Mouse (Mus musculus) activated CD4-positive, CD25-positive, alpha-beta regulatory T cell, adult 4 months (primary cell): ENCODE results near the gene Nadk. TPM values are rescaled to one million over a fixed set of nuclear protein-coding genes. Genes with fewer than 3 reads are reported as not detected.

Experiments
- ATAC-seq: one replicate; pipeline ENCODE4 v1.8.0; 2017
- polyA plus RNA-seq, 2 experiments: library from polyadenylated mRNA; unstranded; fragments of 100-300 nt; shearing (Covaris generic); gene quantifications; one replicate each; pipeline ENCODE4 v1.2.1; 2017

The Nadk gene
- 10 to 100 TPM; 42.7 to 49.1 TPM for polyA plus RNA-seq

DNA sequence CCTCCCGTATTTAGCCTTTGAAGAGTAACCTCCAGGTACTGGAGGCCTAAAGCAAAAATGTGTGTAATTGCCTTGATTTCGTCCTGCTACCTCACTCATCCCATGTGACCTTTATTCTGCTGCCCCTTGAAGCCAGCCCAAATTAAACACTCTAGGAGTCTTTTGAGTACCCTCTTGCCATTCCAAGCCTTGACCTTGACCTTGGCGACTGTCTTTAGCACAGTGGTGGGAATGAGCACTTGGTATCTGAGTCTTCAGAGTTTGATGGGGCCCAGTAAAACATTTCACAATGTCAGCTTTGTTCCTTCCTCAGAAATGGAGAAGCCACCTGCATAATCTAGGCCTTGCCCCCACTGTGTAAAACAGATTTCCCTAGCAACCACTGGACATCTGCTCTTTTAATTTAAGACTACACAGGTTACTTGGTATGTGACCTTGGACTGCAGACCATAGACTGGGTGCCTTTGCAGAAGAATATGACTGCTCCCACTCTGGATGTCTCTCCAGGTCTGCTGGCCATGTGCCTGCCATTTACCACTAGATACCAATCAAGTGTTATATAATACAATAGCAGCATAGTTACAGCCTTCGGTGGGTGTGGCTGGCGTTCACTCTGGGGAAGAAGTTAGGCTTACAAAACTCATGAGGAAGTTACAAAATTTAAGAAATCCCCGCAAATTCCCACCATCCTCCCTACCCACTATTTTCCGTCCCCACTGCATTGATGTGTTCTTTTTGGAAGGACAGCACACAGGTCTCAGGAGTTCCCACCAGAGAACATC is at the start of gene Nadk:
Gene Nadk, plus strand, starts transcription at position 718 of the 782 bp plus-strand sequence.
- ATAC-seq = no peak

DNA sequence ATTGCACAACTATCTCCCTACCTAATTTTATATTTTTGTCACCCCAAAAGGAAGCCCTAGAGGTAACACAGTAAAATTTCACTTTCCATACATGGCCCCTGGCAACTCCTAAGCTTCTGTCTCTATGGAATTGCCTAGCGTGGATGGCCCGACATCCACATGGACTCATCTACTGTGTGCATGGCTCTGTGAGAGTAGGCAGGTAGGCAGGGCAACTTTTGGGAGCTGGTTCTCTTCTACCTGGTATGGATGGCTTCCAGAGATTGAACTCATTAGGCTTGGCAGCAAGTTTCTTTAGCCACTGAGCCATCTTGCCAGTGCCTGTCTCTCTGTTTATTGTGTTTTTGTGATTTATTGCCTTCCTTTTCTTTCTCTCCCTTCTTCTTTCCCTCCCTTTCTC is 47.4 kb upstream of the Nadk start:
- no peak for ATAC-seq

DNA sequence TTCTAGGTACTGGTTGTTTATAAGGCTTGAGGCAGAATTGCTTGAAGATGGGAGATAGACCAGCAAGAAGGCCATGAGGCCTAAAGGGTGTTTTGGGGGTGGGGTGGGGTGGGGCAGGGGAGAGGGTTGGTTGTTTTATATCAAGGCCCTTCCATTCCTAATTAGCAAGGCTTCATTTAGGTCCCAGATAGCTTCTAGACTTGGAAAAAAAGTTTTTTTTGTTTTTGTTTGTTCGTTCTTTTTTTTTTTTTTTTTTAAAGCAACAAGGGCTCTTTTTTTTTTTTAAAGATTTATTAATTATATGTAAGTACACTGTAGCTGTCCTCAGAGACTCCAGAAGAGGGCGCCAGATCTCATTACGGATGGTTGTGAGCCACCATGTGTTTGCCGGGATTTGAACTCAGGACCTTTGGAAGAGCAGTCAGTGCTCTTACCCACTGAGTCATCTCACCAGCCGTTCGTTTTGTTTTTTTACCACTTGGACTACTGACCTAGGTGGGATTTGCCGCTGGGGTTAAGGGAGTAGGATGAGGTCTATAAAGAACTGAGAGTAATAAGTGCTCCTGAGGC is 44.1 kb upstream of the Nadk start:
- ATAC-seq = no peak

DNA sequence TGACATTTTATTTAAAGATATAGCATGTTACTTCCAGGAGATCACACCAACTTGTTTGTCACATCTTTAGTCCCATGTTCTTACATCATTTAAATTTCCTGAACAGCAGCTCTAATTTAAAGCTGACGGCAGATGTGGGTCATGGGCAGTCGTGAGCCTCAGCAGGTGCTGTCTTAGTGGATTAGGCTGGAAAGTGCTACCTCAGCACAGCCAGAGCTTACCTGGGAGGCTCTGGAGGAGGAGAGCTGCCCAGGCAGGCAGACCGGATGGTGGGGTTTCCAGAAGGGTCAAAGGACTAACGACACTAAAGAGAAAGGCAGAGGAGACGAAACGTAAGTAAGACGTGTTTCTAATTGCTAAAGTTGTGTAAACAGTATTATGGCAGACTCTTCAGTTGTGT is 39.9 kb upstream of the Nadk start:
- no peak for ATAC-seq

DNA sequence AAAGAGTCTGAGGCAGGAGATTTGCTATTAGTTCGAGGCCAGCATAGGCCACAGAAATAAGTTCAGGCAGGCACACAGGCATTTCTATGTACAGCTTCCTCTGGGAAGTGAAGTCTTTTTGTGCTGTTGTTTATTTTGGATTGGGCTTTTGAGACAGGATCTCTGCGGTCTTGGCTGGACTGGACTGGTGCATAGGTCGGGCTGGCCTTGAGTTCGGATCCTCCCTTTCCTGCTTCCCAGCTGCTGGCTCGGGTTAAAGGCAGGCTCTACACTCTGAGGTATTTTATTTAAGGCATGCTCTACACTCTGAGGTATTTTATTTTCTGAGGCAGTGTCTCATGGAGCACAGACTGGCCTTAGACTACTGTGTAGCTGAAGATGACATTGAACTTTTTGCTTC is 36.4 kb upstream of the Nadk start:
- ATAC-seq = no peak

DNA sequence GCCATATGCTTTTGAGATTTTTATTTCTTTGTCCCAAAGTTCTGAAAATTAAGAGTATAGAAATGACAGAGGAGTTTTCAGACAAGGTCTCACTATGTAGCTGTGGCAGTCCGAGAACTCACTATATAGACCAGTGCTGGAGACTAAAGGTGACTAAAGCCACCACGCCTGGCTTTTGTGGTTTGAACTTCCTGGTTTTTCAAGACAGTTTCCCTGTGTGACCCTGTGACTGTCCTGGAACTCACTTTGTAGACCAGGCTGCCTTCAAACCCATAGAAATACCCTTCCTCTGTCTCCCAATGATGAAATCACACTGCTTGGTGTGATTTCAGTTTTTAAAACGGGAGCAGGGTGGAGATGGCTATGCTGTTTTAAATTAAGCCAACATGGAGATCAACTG is 32.9 kb upstream of the Nadk start:
- ATAC-seq = no peak

DNA sequence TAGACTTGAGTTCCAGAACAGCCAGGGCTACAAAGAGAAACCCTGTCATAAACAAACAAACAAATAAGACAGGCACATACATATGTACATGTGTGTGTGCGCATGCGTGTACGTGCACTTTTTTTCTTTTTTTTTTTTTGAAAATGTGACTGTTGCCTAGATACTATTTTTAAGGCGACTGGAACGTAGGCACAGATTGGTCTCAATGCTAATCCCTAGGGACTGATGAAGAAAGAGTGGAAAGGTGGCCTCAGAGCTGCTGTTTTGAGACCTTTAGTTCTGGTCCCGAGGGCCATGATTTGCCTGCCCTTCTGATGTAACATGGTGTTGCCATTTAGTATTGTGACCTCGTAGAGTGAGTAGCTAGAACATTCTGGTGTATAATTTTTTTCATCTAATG is 12.2 kb upstream of the Nadk start:
- ATAC-seq = no peak

DNA sequence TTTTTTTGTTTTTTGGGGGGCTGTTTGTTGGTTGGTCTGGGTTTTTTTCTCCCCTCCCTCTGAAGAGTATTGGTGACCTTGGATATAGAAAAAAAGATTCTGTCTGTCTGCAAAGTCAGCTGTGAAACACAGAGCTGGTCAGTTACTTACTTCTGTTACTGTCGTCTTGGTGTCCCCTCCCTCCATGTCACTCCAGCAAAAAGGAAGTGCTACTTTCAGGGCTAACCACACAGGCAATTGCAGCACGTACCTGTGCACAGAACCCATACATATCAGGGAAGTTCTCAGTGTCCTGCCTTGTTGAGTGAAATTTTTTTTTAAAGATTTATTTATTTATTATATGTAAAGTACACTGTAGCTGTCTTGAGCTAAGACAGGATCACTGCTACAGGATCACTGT is 11.7 kb upstream of the Nadk start:
- ATAC-seq = no peak

DNA sequence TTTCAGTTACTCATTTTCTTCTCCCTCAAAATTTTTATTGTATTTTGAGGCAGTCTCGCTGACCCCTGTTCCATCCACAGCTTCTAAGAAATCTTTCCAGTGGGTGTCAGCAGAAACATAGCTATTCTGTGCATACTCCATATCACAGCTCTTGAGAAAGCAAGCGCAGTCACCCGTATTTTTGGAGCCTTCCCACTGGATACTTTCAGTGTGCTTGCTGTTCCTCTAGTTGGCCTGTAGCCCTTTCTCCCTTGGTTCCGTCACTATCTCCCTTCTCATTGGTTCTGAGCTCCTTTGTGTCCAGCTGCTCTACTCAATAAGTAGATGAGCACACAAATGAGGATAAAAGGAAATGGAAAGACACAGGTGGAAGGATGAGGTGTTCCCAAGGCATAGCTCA is 11.1 kb upstream of the Nadk start:
- no peak for ATAC-seq

DNA sequence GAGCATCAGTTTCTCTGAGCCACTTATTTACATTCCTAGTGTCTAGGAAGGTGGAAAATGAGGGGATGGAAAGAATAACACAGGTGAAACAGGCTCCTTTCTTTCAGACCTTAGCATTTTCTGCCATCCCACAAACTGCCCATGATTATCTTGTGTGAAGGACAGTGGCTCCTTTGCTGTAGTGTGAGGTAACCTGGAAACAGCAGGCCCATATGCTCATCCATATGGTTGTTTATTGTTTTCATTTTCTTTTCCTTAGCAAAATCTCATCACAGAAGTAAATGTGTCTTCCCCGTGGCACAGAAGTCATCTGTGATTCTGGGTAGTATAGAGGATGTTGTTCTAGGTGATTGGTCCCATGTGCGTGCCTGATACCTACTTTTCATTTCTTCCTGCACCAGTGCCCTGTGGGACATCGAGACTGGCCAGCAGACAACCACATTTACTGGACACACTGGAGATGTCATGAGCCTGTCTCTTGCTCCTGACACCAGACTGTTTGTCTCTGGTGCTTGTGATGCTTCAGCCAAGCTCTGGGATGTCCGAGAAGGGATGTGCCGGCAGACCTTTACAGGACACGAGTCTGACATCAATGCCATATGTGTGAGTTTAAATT is 9.2 kb upstream of the Nadk start:
- ATAC-seq = no peak

DNA sequence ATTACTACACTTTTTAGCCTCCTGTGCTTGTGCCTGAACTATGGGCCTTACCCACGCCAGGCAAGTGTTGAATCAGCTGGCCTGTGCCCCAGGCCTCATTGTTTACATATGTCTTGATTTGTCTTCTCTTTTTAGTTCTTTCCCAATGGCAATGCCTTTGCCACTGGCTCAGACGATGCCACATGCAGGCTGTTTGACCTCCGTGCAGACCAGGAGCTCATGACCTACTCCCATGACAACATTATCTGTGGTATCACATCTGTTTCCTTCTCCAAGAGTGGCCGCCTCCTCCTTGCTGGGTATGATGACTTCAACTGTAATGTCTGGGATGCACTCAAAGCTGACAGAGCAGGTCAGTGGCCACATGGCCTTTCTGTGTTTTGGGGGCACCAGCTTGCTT is 7.3 kb upstream of the Nadk start:
- ATAC-seq = no peak

DNA sequence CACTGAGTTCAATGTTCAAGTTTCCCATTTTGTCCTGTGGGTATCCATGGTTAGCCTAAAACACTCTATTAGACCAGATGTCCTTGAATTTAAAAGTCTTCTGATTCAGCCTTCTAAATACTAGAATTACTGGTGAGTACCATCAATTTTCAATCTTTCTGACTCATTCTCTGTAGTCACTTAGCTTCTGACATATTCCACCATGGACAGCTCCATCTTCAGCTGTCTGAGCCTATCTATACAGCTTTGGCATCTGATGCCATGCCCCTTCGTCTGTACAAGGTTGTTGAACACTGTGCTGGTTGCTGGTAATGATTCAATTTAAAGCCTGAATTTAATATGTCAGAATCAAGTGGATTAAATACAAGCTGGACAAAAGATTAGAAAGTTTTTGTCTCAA is 6.7 kb upstream of the Nadk start:
- no peak for ATAC-seq

DNA sequence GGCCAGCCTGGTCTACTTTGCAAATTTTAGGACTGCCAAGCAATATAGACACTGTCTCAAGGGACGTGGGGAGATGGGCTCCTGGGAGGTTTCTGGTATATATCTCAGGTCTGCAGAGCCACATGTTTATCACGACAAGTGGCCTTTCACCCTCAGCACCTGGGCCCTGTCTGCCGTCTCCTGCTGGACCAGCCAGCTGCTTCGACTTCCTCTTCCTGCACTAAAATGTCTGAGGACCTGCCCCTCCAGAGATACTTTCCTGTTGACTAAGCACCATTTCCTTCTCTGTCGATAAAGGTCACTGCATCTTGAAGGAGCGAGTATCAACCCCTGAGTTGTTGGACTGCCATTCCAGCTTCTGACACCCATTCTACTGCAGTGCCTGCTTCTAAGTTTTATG is 2.7 kb upstream of the Nadk start:
- peak; percentile 16 for ATAC-seq

DNA sequence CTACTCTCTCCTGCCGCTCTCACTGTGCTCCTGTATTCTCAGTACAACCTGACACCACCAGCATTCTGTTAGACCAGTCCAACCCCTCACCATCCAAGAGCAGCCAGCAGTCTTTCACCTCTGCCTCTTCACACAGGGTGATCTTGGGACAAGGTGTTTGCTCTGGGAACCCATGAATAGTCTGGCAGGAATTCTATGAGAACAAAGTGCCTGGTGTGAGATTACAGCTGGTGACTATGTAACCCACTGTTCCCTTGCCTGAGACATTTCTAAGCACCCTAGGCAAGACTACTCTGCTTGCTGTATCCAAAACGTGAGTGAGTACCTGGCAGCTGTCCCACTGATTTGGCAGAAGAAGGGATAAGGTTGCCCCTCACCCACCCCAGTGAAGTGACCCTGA is 1.2 kb upstream of the Nadk start:
- no peak for ATAC-seq

DNA sequence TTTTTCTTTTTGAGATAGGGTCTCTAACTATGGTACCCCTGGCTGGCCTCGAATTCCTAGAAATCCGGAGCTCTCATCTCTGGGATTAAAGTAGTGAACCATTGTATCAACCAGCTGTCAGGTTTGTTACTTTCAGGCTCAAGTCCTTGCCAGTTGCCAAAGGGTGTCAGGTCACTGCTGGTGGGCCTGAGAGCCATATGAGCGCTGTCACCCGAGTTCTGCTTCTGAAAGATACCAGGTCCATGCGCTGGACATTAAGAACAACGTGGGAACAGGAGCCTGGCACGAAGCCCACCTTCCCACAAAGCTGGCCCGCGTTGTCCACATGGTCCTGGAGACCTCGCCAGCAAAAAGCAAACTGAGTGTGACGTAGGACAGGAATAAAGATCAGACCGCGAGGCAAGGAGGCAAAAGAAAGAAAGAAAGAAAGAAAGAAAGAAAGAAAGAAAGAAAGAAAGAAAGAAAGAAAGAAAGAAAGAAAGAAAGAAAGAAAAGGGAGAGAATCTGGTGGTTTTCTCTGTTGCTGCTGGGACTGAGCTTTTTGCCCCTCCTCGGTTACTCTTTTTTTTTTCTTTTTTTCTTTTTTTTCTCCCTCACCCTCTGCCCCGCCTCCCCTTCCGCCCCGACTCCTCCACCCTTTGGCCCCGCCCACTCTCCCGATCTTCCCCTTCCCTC is 684 bp downstream of the Nadk start:
- no peak for ATAC-seq

DNA sequence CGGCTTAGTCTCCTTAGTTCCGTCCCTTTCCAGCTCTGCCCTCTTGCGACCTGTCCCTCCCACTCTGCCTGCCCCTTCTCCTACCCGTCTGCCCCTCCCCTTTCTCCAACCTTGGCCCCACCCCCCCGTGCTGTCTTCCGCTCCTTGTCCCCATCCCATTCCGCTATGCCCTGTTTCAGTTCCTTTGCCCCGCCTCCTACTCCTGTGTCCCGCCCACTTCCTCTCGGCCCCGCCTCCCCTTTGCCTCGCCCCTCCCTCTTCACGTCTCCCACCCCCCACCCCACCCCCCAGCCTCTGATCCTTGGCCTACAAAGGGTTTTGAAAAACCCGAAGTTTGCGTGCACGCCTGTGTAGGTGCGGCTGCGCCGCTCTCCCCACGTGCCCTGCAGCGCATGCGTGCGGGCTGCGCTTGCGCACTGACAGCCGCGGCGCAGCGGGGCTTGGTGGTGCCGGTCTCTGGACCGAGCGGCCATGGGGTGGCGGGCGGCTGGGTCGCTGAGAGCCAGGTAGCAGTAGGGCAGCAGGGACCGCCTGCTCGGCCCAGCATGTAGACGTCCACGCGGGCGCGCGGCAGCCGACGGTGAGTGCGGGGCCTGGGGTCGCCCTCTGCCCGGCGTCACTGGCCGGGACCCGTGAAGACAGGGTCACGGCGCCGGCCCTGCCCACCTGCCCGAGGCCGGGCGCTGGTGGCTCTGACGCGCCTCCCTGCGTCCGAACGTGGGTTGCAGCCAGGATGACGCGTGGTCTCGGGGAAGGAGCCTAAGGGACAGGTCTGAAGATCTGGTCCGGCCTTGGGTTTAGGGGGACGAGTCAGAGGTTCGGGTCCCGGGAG is 1.4 kb downstream of the Nadk start:
- ATAC-seq = peak; percentile 78

DNA sequence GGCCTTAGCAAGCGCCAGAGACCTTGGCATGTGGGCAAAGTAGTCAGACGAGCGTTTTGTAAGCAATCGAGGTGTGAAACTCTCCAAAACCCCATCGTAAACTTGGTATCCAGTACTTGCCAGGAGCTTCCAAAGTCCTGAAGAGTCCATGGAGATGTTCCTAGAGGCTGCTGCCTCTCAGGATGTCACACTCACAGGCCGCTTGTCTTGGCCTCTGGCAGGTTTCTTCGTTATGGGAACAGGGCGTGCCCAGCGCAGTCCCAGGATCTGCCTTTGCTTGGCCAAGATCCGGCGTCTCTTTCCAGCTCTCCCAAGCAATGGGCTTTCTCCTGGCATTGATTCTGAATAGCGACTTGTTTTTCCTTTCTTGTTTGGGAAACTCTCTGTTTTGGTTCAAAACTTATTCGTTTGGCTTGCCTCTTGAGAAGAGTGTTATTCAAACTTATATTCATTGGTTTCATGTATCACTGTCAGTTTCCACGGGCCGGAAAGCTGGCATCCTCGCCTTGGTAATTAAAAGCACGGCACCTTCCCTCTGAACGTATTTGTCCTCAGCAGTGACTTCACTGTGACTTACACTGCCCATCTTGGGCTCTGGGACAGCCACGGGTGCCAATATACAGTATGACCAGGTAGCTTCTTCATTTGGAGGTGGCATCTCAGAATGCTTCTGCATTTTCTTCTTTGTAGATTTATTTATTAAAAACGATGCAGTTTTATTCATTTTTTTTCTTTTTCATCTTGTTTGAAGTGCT is 2.3 kb downstream of the Nadk start:
- no peak for ATAC-seq

DNA sequence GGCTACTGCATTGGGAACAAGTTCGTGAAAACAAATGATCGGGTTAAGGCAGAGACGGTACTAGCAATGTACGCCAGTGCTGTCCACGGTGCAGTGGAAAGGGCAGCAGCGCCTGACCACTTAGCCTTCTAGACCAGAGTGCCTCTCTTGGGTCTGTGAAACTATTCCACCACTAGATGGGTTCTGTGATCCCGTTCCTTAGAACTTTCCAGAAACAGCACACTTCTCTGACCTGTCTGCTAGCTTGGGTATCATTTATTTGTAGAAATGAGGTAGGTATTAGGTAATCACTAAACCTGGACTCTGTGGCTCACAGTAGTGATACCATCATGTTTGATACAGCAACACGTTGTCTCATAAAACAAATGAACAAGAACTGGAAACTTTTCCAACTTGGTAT is 4.4 kb downstream of the Nadk start:
- ATAC-seq = no peak

DNA sequence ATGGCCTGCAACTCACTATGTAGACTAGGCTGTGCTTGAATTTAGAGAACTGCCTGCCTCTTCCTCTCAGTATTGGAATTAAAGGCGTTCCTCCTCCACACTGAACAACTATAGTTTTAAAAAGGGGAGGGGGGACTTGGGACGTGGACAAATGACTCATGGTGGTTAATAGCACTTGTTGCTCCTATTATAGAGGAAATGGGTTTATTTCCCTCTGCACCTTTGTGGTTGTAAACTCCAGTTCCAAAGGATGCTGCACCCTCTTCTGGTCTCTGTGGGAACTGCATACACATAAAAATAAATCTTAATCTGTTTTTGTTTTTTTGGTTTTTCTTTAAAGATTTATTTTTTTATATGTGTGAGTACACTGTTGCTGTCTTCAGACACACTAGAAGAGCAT is 6.0 kb downstream of the Nadk start:
- peak; percentile 25 for ATAC-seq

DNA sequence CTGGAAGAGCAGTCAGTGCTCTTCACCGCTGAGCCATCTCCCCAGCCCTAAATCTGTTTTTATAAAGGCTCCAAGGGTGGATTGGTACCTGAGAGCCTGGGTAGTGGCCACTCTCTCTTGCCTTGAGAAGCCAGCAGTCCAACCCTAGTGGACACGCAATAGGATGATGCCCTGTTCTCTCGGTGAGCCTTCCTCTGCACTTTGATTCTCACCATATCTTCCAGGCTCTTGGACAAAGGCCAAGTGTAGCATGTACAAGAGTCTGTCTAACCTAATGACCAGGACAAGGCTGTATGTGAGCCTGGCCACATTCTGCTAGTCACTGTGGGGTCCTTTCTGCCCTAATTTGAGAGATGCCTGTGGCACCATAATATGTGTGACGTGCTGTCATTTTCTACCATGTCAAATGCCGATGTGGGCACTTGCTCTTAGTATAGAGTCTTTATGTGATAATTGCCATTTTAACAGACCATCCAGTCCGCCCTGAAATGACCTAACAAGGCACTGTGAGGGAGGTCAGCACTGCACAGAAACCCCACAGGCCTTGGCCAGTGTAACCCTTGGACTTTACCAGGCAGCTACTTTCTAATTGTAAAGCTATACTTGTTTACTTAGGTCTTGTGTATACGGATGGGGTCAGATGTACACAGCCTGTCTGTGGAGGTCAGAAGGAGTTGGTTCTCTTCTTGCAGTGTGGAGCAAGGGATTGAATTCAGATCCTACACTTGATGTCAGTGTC is 6.6 kb downstream of the Nadk start:
- ATAC-seq = no peak

DNA sequence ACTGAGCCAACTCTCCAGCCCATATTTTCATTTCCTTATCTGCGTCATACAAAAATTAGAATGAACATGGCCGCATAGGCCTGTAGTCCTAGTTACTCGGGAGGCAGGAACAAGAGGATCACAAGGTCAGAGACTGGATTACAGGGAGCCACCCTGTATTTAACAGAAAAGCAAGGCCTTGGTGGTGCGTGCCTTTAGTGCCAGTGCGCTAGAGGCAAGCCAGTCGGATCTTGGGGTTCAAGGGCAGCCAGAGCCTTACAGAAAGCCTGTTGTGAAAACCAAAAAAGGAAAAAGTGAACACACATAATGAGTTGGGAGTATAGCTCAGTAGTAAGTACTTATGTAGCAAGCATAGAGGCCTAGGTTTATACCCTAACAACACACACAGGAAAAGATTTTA is 7.6 kb downstream of the Nadk start:
- ATAC-seq = no peak
